12 mouse cellular contexts compared by ENCODE assay signal in the genomic region with DNA sequence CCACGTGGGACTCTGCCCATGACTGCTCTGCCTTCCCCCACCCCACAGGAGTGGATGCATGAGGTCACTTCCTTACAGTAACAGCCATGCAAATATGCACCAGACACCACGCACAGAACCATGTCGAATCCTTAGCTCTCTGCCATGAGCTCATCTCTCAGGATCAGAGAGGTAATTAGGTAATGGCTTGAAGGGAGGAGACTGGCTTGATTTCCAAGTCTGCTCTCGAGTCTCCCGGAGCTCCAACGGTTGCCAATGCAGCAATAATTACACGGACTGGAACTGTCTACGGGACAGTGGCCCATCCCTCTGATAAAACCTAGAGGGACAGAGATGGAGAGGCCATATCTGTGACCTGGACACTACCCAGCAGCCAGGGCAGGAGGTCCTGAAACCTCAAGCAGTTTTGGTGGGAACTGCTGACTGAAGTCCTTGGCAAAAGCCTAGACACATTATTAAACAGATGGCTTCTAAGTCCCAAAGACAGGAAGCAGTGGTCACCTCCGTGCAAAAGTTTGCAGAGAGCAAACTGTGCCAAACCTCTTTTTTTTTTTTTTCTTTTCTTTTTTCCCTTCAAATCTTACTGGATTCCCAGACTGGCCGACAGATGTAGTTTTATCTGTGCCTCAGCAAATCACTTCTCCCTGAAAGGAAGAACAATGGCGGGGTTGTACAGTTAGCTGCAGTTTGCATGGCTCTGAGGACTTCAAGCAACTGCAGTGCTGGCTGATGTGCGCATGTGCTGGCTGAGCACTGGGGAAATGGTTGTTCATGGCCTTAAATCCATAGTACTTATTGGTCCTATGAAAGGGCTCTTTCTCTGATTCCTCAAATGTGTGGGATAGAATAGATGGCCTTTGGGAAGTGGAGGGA. TPM values are rescaled to one million over a fixed set of nuclear protein-coding genes. Genes with fewer than 3 reads are reported as not detected.
DNase-seq lines count a peak whose midpoint lies in the region; ATAC-seq and TF ChIP-seq lines count a peak whose summit lies in the region.
"Had no signal": no experiment of that assay in that cellular context is flagged by ENCODE, and none has a peak within 500 bp of the region (broad histone marks: within the 10 kb centered on the region; RNA-seq: fewer than 3 reads in every experiment).

No protein-coding gene starts in this region.

- no peaks in the 10 kb centered on the region for H3K9me3 ChIP-seq in heart, embryonic 11.5 days (replicated peaks; ENCODE audit: control insufficient read depth, low read length)
- no peaks in the 10 kb centered on the region for H3K9me3 ChIP-seq in midbrain, postnatal 0 days (ENCODE audit: low read length)
- H3K9me3 ChIP-seq in midbrain, embryonic 11.5 days (ENCODE audit: control insufficient read depth, low read length): no peaks in the 10 kb centered on the region
- no peaks in the 10 kb centered on the region for H3K9me3 ChIP-seq in stomach, embryonic 16.5 days (replicated peaks; ENCODE audit: control insufficient read depth, low read length)

- peak overlapping the region; percentile 43 for H3K27ac ChIP-seq in heart, embryonic 11.5 days (ENCODE audit: low read depth, low read length)
- H3K27ac ChIP-seq in midbrain, postnatal 0 days (ENCODE audit: low read depth, low read length): no peak overlapping the region
- H3K27ac ChIP-seq in midbrain, embryonic 11.5 days (ENCODE audit: low read depth, low read length): no peak overlapping the region
- no peak overlapping the region for H3K27ac ChIP-seq in stomach, embryonic 16.5 days (ENCODE audit: low read length)

- intact Hi-C loops in heart, postnatal 36 days (cut with DNase I): no loop called here
- intact Hi-C loops in heart, postnatal 10 days (cut with DNase I): no loop called here

- no peaks in the 10 kb centered on the region for H3K36me3 ChIP-seq in heart, embryonic 11.5 days (ENCODE audit: control insufficient read depth, insufficient read depth, low read length)
- H3K36me3 ChIP-seq in midbrain, postnatal 0 days (ENCODE audit: insufficient read depth, low read length): no peaks in the 10 kb centered on the region; the same call in 1 of the 2 replicates
- H3K36me3 ChIP-seq in midbrain, embryonic 11.5 days (ENCODE audit: control insufficient read depth, insufficient read depth, low read length): no peaks in the 10 kb centered on the region
- H3K36me3 ChIP-seq in stomach, embryonic 16.5 days (ENCODE audit: control insufficient read depth, insufficient read depth, low read length): no peaks in the 10 kb centered on the region

- H3K4me2 ChIP-seq in heart, embryonic 11.5 days: no peak overlapping the region
- no peak overlapping the region for H3K4me2 ChIP-seq in midbrain, postnatal 0 days (ENCODE audit: low read depth, low read length, poor library complexity, severe bottlenecking)
- no peak overlapping the region for H3K4me2 ChIP-seq in midbrain, embryonic 11.5 days
- no peak overlapping the region for H3K4me2 ChIP-seq in stomach, embryonic 16.5 days (ENCODE audit: low read depth, low read length)

- 58% methylated on average over 12 of the region's 12 CpGs for WGBS in heart, embryonic 11.5 days (ENCODE audit: insufficient replicate concordance)
- 66% methylated on average over 12 of the region's 12 CpGs for WGBS in midbrain, postnatal 0 days
- WGBS in midbrain, embryonic 11.5 days: 87% methylated on average over 12 of the region's 12 CpGs
- 59% methylated on average over 12 of the region's 12 CpGs for WGBS in stomach, embryonic 16.5 days

- no peak overlapping the region for H3K4me3 ChIP-seq in heart, embryonic 11.5 days (ENCODE audit: low read depth, low read length)
- H3K4me3 ChIP-seq in midbrain, postnatal 0 days (ENCODE audit: low read depth, low read length): no peak overlapping the region
- H3K4me3 ChIP-seq in midbrain, embryonic 11.5 days (ENCODE audit: low read depth, low read length): no peak overlapping the region
- no peak overlapping the region for H3K4me3 ChIP-seq in stomach, embryonic 16.5 days (replicated peaks; ENCODE audit: low read length)
- H3K4me3 ChIP-seq: erythroblast, embryonic 14.5 days had no signal

- H3K4me1 ChIP-seq in heart, embryonic 11.5 days (ENCODE audit: control insufficient read depth, insufficient read depth, low read length): no peaks in the 10 kb centered on the region
- 0 out of 2 replicates have a peak, but pooled peaks cover 7% of the 10 kb centered on the region for H3K4me1 ChIP-seq in midbrain, postnatal 0 days (ENCODE audit: insufficient read depth, low read length)
- H3K4me1 ChIP-seq in midbrain, embryonic 11.5 days (ENCODE audit: control insufficient read depth, insufficient read depth, low read length): no peaks in the 10 kb centered on the region
- H3K4me1 ChIP-seq in stomach, embryonic 16.5 days (ENCODE audit: control insufficient read depth, insufficient read depth, low read length): no peaks in the 10 kb centered on the region

- no peak for TF ChIP-seq CTCF in midbrain, postnatal 0 days (IDR thresholded peaks at IDR 0.05)

- no peak overlapping the region for H3K9ac ChIP-seq in heart, embryonic 11.5 days (ENCODE audit: low read depth, low read length)
- H3K9ac ChIP-seq in midbrain, postnatal 0 days (replicated peaks; ENCODE audit: low read length, poor library complexity, severe bottlenecking): no peak overlapping the region
- H3K9ac ChIP-seq in midbrain, embryonic 11.5 days (ENCODE audit: low read length): no peak overlapping the region
- H3K9ac ChIP-seq in stomach, embryonic 16.5 days (ENCODE audit: low read length): no peak overlapping the region

- H3K27me3 ChIP-seq in heart, embryonic 11.5 days (ENCODE audit: control insufficient read depth, insufficient read depth, low read length): no peaks in the 10 kb centered on the region
- no peaks in the 10 kb centered on the region for H3K27me3 ChIP-seq in midbrain, postnatal 0 days (ENCODE audit: insufficient read depth, low read length)
- H3K27me3 ChIP-seq in midbrain, embryonic 11.5 days (ENCODE audit: control insufficient read depth, insufficient read depth, low read length): no peaks in the 10 kb centered on the region
- no peaks in the 10 kb centered on the region for H3K27me3 ChIP-seq in stomach, embryonic 16.5 days (ENCODE audit: control insufficient read depth, insufficient read depth, low read length)

- DNase-seq in heart, postnatal 36 days: no peak
- DNase-seq in midbrain, postnatal 0 days (ENCODE audit: low spot score): peak; percentile 29
- no peak for DNase-seq in midbrain, embryonic 11.5 days (ENCODE audit: low spot score, missing footprints)
- DNase-seq in heart, postnatal 10 days: peak; percentile 54 to 62
- DNase-seq in ovary, postnatal 10 days (ENCODE audit: low spot score): no peak
- no peak for DNase-seq in ovary, adult 18-20 months (ENCODE audit: low spot score)
- DNase-seq: cerebellum, adult 11 months; lung, adult 2 months had no signal

- ATAC-seq in heart, embryonic 11.5 days (replicated peaks; ENCODE audit: insufficient number of reproducible peaks, low FRiP score, low TSS enrichment): no peak
- ATAC-seq in midbrain, postnatal 0 days (ENCODE audit: low FRiP score): no peak
- ATAC-seq in midbrain, embryonic 11.5 days (ENCODE audit: low FRiP score): no peak
- ATAC-seq in stomach, embryonic 16.5 days (ENCODE audit: insufficient read depth, low FRiP score): 0 out of 2 replicates have a peak, but pooled peaks have one; percentile 33

RNA-seq across cellular contexts. Expression of gene D6Ertd527e, which starts 57.1 kb away (rescaled TPM):
- polyA plus RNA-seq in heart, embryonic 11.5 days (2014; fragmentation: Nextera tagmentation; extraction: Ambion mirVana): 0.13 and 0.17 TPM in 2 replicates
- total RNA-seq in heart, postnatal 36 days (2021): not detected
- total RNA-seq in midbrain, postnatal 0 days (2014; rRNA removed): 0.77 TPM in 1 of 2 replicates, not detected in the other
- polyA plus RNA-seq in midbrain, postnatal 0 days (2015; fragmentation: Nextera tagmentation; extraction: Ambion mirVana): 0.12 and 0.41 TPM in 2 replicates
- polyA plus RNA-seq in midbrain, embryonic 11.5 days (2014; fragmentation: Nextera tagmentation; extraction: Ambion mirVana): 0.19 TPM in 1 of 2 replicates, not detected in the other
- total RNA-seq in heart, postnatal 10 days (2021): not detected
- polyA plus RNA-seq in stomach, embryonic 16.5 days (2015; fragmentation: Nextera tagmentation; extraction: Ambion mirVana): 0.44 and 0.61 TPM in 2 replicates
- total RNA-seq: layer of hippocampus, postnatal 25 days had no signal
- polyA plus RNA-seq: erythroblast, embryonic 14.5 days had no signal

Comparison
In these comparisons a context has a peak if more than half of its experiments do, and no peak if none do; other contexts are left out.
1. DNase-seq: peak in midbrain, postnatal 0 days (single experiment) and heart, postnatal 10 days (2 of 2); none in heart, postnatal 36 days (0 of 2), midbrain, embryonic 11.5 days (single experiment), ovary, postnatal 10 days (single experiment) and ovary, adult 18-20 months (single experiment).